Mouse (Mus musculus): ENCODE measurements at regions not wholly inside any gene's neighbourhood (a gene's known extent, or its start where the extent isn't known, plus 50 kb on each side); places are given as distances from the start of the nearest gene placed in this dataset.
A peak's percentile ranks its signal among the peaks of the same experiment; 100 is the strongest.

- DNase-seq, result no peak
Measured at GRCm38 (mm10) chr1:154080505-154081380, 120.2 kb upstream of the Zfp648 start.

DNA sequence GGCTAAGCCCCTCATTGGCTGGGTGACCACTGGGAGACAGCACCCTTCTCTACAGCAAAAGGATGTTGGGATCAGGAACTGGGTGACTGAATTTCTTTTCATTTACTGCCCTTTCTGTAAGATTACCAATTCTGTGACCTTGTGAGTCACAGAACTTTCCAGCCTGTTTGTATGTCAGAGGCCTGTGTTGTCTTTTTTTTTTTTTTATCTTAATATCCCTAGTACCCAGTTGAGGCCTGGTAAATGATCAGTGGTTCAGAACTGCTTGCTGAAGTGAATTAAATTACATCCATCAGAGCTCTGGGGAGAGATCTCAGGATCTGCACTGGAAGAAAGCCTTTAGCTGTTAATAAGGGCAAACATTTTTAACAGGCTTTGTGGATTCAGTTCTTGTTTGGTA, 114.8 kb upstream of the Zfp648 start:
- peak in 1 of 2 experiments; percentile 50 for DNase-seq

GRCm38 (mm10) chr1:154089815-154090214, 111.2 kb upstream of the Zfp648 start:
- no peak for DNase-seq

DNA sequence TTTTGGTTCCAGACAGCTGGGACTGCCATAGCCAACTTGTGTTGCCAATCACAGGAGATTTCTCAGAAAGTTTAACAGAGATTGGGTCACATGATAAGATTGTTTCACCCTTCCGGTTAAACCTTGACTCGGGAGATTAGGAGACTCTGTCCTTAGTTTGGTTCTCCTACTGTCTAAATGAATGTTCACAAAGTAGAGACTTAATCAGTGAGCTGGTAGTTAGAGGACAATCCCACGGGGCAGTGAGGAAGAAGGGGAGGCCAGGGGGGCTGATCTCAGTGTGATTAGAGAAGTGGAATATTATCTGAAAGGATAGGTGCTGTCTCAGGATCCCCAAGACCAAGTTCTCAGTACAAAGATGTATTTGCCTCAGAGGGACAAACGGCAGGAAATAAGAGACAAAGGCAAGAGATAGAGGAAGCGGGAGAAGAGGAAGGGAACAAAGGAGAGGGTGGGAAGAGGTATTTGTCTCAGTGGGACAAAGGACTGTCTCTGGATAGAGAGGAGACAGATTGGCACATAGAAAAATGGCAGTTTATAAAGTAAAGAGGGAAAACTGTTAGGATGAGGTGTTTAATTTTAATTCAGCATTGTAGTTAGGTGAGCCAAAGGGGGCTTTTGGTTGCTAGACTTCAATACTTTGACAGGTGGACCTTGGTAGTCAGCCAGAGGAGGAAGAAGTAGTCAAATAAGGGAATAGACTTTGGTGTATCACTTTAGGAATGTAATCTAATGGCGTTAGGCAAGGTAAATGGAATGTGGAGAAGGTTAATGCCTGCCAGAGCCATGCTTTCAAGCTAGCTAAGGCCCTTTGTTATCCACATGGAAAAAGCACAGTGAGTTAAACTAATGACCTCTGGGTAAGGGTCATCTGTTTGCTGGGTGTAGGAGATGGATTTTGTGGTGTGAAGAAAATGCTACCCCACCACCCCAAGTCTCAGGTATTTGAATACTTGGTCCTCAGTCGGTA, 110.2 kb upstream of the Zfp648 start:
- DNase-seq, result no peak

DNA sequence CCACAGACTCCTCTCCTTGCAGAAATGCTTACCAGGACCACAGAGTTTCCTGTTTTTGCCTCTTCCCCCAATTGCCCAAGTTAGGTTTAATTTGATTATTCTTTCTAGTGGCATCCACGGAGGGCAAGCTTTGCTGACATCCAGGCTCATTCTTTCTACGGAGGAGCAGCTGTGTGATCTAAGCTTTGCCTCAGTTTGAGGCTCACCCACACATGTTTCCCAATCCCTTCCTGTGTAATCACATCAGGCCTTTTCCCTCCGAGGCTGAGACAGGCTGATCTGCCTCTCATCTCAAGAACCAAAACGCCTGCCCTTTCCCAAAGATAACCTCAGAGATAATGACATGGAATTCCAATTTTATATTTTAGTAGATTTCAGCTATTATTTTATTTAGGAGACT, 107.4 kb upstream of the Zfp648 start:
- DNase-seq, result no peak

- DNase-seq, result no peak
Measured at GRCm38 (mm10) chr1:154094357-154094756, 106.6 kb upstream of the Zfp648 start.

DNA sequence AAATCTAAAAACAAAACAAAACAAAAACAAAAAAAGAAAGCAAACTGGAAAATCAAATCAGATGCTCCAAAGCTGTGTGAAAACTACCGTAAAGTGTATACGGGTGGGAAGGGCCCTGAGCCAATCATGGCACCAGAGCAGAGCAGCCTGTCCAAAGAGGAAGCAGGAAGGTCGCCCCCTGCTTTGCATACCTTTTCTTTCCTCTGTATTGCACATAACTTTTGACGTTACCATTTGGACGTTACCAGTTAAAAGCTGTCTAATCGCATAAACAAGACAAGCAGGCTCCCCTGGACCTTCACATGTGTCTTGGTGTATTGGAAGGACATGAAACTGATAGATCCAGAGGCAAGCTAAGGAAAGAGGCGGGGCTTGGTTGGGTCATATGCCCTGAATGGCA, 104.9 kb upstream of the Zfp648 start:
- DNase-seq, result no peak

- DNase-seq, result no peak
Measured at GRCm38 (mm10) chr1:154096911-154097310, 104.1 kb upstream of the Zfp648 start.

- no peak for DNase-seq
Measured at GRCm38 (mm10) chr1:154097656-154098055, 103.3 kb upstream of the Zfp648 start.

- no peak for DNase-seq
Measured at GRCm38 (mm10) chr1:154100556-154100955, 100.4 kb upstream of the Zfp648 start.

DNA sequence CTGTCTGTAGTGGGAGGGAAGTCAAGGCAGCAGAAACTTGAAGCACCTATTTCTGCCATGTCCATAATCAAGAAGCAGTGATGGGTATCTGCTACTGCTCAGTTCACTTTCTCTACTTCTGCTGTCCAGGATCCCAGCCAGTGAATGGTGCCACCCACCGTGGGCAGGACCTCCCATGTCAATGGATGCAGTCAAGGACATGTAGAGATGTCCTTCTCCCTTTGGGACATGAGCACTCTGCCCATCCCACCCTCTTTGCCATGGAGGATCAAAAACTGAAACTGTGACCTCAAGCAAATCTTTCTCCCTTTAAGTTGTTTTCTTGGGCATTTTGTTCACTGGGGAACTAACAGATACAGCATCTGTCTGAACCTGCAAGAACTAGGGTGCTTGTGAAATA, 99.6 kb upstream of the Zfp648 start:
- peak; percentile 43 to 55 for DNase-seq

DNA sequence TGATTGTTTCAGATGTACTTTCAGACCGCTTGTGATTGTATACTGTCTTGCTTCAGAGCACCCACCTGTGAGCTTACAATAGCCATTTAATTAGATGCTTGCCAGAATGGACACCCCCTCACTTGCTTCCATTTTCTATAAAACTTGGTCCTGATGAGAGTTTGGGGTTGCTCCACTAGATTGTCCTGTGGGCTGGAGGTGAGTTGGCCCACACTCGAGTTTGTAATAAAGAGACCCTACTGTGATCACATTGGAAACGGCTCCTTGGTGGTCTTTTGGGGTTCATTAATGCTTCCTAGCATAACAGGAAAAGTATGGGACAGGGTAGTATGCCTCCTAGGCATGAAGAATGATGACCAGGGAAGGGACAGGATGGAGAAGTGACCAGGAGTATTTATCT, 98.8 kb upstream of the Zfp648 start:
- DNase-seq, result no peak

- peak; percentile 55 to 72 for DNase-seq
Measured at GRCm38 (mm10) chr1:154102871-154103596, 98.0 kb upstream of the Zfp648 start.

DNA sequence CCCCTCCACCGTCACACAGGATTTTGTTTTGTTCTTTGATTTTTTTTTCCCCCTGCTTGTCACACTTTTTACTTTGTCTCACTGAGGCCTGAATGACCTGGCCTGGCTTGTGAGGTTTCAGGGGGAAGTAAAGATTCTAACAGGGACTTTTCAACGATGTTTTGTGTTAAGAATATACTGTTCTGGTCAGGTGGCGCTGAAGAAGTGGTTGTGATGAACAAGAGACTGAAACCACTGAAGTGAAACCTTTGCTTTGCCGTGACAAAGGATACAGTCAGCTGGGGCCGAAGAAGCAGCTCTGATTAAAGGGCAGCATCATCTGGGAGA, 97.4 kb upstream of the Zfp648 start:
- no peak for DNase-seq

DNA sequence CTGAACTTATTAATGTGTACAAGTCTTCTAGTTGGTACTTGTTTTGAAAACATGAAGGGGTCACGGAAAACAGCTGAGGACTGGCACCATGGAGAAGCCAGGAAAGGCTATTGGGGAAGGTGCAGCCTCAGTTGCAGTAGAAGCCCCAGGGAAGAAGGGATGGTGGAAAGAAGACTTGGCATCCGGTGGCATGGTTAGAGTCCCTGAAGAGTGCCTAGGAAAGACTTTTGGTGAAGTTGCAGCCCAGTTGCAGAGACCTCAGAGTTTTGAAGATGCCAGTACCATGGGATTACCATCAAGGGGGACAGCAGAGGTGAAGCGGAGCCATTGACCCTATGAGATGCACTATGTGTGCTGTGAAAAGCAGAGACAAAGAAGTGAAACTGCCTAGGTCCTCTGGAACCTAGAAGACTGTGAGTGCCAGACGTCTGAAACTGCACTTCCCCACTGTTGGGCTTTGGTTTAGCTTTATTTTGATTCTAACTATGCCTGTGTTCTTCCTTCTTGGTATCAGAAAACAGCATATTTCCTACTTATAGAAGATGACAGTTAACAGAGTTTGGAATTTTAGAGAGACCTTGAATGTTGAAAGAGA, 96.9 kb upstream of the Zfp648 start:
- DNase-seq, result no peak

- DNase-seq, result no peak
Measured at GRCm38 (mm10) chr1:154104779-154105178, 96.2 kb upstream of the Zfp648 start.

- no peak for DNase-seq
Measured at GRCm38 (mm10) chr1:154112500-154112899, 88.5 kb upstream of the Zfp648 start.

GRCm38 (mm10) chr1:154113291-154114050, 87.5 kb upstream of the Zfp648 start:
- no peak for DNase-seq

DNA sequence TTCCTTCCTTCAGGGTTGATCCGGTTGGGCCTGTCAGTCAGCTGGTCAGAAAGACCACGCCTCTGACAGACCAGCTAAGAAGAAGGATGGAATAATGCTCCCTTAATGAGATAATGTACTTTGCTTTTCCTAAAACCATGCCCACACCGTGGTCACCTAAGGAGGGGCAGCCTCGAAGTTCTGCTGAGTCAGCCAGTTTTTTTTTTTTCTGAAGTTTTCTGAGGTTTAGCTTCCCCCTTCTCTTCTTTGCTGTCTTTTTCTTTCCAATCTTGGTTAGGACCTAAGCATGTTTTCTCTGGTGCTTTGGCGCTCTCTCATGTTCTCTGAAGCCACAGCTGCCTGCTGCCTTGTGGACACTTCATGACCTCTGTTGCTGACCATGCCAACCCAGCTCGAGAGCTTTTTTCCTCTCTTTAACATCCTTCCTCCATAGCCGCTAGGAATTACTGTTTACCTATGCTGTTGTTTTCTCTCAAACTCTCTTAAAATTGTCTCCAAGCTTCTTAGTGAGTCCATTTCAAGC, 84.7 kb upstream of the Zfp648 start:
- no peak for DNase-seq

DNA sequence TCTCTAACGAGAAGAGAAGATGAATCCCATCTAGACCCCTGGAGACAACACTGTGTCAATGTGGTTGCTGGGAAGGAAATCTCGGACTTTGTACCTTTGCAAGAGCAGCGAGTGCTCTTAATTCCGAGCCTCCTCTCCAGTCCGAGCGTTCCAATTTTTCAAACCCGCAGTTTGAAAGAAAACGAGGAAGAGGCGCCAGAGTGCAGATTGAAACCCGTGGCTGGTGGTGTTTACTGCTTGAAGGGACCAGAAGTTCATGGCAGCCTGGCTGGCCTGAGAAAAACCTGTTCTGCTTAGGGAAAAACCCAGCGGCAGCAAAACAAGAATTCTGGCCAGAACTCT, 83.7 kb upstream of the Zfp648 start:
- peak in 1 of 2 experiments; percentile 21 for DNase-seq

Measured in adrenal gland, postnatal 36 days (tissue).